Mouse (Mus musculus) frontal cortex, postnatal 10 days (tissue): ENCODE measurements around the gene Hist1h2be.
"Not testable (repeated sequence)": the region's sequence is repeated elsewhere in the genome, so short reads cannot be mapped to it uniquely, and the experiment has no call there.

ENCODE experiments used
- DNase-seq, 2 experiments: peaks; one replicate each; pipeline ENCODE4 v3.0.0; 2022; ENCODE audit warnings: low spot score in 2 of 2, mixed read lengths in 1 of 2

The Hist1h2be gene

DNA sequence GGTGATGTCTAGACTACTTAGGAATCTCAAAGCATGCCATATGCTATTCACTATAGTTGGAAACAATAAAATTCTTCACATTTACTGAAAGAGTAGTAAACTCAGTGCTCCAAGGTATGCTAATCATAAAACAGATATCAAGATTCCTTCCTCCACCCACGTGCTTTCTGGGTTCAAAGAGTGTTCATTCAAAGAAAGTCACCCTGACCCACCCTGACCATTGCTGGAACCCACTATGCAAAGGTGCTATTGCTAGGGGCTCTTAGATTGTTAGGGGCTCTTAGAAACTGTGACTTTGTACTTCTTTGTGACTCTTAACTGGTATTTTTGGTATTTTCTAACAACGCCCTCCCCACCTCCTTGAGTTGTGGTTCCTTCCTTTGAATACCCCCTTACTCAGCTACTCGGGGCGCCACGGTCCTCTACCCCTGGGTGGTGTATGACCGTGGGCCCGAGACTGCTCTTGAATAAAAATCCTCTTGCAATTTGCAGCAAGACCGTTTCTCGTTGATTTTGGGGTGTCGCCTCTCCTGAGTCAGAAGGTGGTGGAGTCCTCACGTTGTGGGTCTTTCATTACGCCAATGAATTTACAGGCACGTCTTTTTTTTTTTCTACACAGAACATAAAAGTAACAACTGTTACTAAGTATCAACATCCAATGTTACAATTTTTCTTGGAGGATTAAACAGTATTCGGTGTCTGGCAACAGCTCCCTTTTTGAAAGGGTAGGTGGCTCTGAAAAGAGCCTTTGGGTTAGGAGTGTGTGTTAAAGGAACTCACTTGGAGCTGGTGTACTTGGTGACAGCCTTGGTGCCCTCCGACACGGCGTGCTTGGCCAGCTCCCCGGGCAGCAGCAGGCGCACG, 47.7 kb downstream of the Hist1h2be start:
- DNase-seq = not testable (repeated sequence)

DNA sequence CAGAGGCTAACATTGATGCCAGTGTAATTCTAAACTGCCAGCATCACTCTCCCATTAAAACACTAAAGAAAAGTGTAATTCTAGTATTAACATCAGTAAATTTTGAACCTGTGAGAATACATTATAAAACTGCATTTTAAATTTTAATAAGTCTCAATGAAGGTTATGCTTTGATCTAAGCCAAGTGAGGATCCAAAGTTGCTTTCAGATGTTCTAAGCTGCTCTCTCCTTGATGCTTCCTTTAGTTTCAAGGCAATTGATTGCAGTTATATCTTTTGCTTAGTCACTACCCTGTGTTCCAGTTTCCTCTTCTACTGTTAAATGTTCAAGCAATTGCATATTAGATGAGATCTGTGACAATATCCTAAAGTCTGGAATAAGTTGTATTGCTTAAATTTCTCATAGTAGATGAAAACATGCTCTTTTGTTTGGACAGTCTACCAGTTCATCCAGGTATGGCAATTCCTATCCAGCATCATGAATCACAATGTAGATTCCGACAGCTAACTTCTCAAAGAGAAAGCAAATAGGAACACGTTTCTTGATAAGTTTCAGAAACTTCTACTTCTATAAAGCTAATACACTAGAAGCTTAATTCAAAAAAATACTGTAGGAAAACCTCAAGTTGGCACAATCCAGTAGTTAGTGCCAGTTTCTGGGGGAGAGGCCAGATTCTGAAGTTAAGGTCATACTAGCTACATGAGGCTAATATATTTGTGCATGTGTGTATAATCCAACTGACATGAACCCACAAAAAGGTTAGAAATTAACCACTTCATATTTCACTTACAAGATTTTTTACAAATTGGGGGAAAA, 48.5 kb downstream of the Hist1h2be start:
- DNase-seq = no peak

DNA sequence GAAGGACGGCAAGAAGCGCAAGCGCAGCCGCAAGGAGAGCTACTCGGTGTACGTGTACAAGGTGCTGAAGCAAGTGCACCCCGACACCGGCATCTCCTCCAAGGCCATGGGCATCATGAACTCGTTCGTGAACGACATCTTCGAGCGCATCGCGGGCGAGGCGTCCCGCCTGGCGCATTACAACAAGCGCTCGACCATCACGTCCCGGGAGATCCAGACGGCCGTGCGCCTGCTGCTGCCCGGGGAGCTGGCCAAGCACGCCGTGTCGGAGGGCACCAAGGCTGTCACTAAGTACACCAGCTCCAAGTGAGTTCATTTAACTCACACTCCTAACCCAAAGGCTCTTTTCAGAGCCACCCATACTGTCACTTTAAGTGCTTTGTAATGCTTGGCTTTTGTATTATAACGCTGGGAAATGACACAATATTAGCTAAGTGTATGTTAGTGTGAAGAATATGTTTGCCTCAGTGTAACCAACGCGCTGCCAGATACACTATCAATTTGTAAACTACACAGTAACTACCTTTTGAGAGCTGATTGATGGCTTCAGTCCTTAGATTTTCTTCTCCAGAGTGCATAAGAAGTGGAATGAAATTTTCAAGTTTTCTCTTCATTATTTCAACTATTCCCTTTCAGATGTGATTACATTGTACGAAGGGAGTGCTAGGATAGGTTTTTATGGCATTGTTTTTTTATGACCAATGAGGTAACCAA, 49.3 kb downstream of the Hist1h2be start:
- DNase-seq = not testable (repeated sequence)

DNA sequence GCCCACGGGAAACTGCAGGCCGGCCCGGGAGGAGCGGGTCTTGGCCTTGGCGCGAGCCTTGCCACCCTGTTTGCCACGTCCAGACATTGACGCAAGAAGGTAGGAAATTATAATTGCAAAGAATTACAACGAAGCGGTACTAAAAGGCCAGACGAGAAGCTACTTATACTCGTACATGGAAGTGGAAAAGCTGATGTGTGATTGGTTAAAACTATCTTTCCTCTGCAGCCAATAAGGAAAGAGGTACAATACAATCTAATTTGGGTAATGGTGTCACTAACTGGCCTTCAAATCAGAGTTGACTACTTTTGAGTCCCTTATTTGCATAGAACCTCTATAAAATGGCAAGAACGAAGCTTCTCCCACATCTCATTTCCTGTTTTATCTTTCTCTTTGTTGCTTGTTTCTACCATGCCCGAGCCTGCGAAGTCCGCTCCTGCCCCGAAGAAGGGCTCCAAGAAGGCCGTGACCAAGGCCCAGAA, 49.9 kb downstream of the Hist1h2be start, which contains the start of the genes Hist1h2ae and Hist1h2bg:
Gene Hist1h2ae (minus strand): TSS at position 199 of the 482 bp plus-strand sequence.
Gene Hist1h2bg (plus strand): TSS at position 375 of the 482 bp plus-strand sequence.
- DNase-seq = peak; percentile 65 to 66

DNA sequence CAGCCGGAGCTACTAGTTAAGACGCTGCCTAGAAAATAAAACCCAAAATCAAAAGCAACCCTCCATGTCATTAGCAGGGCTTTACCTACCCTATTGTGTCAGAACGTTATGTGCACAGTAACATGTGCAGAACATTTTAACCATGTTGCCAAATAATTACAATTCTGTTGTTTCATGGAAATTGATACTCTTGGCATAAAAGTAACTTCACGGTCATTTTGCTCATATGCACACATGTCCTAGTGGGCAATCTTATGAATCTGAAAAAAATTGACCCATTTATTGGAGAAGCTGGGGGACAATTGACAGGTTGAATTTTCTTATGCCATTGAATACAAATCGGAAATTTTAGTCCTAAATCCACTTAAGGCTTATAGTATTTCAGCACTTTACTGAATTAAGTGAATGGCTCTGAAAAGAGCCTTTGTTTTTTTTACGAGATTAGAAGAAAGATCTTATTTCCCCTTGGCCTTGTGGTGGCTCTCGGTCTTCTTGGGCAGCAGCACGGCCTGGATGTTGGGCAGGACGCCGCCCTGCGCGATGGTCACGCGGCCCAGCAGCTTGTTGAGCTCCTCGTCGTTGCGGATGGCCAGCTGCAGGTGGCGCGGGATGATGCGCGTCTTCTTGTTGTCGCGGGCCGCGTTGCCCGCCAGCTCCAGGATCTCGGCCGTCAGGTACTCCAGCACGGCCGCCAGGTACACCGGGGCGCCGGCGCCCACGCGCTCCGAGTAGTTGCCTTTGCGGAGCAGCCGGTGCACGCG, 50.5 kb downstream of the Hist1h2be start:
- not testable (repeated sequence) for DNase-seq

DNA sequence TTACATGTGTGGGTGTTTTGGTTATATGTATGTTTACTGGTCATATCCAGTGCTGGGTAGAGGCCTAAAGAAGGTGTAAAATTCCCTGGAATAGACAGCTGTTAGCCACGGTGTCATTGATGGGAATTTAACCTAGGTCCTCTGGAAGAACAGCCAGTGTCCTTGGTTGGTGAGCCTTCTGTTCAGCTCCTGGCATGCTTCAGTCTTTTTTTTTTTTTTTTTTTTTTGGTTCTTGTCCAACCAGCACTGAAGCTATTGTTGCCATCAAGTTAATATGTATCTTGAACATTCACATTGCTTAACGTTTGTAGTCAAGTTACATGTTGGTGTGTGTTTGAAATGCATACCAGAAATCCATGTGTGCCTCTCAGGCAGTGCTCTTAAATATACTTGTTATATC, 56.4 kb downstream of the Hist1h2be start:
- DNase-seq = no peak

DNA sequence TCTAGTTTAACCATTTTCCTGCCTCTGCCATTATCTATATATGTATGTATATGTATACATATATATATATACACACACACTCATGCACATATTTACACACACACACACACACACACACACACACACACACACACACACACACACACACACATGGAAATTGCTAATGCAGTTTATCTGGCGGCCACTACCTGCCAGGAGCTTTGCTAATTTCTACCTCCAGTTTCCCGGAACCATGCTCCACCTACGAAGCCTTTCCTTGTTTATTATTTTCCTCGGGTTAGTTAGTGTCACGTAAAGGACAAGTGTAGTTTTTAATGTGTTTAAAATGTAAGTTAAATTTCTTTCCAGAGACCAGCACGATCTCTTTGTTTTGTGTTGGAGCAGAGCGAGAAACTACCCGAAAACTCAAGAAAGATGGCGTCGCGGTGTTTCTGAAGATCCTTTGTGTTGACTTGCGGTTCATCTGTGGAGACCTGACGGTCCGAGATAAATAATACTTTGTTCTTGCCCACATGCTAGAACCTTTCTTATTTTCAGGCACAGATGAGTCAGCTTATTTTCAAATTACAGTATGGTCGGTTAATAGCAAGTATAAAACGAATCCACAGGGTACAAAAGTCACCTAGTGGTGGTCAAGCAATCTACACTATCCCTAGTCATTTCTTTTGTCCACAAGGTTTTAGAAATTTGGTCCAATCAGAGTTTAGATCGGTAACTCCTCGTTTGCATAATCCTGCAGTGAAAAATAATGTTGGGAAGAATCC, 58.0 kb downstream of the Hist1h2be start:
- peak in 1 of 2 experiments; percentile 31 for DNase-seq

DNA sequence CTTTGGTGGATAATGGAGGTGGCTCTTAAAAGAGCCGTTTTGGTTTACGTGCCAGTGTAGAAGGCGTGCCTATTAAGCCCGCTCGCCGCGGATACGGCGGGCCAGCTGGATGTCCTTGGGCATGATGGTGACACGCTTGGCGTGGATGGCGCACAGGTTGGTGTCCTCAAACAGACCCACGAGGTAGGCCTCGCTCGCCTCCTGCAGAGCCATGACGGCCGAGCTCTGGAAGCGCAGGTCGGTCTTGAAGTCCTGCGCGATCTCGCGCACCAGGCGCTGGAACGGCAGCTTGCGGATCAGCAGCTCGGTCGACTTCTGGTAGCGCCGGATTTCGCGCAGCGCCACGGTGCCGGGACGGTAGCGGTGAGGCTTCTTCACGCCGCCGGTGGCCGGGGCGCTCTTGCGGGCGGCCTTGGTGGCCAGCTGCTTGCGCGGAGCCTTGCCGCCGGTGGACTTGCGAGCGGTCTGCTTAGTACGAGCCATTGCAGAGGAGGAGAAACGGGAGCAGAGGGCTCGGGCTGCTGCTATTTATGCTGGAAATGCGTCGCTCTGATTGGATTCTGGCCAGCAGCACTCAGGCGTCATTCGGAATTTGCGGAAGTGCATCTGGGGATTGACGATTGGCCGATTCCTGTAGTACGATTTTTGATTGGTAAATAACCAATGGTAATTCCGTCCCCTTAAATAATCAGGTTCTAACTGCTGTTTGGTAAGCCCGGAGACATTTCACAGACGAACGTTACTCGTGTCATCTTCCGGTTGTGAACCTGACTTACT, 58.9 kb downstream of the Hist1h2be start, which contains the start of gene Hist1h3e:
Gene Hist1h3e (minus strand): TSS at position 487 of the 777 bp plus-strand sequence.
- DNase-seq = peak; percentile 92 to 94

DNA sequence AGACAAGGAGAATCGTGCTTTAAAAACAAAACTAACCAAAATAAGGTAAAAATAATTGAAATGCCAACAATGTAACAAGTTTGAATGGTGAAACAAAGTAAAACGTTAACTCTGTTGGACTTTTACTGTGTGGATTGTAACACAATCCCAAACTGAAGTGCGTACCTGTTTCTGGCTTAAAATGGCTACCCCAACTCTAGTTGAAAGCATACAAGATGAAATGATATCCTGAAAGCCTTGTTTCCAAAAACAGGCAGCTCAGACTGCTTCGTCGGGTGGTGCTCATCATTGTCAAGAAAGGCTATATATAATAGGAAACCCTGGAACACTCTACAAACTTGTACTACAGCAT, 59.4 kb downstream of the Hist1h2be start:
- DNase-seq = not testable (repeated sequence)

DNA sequence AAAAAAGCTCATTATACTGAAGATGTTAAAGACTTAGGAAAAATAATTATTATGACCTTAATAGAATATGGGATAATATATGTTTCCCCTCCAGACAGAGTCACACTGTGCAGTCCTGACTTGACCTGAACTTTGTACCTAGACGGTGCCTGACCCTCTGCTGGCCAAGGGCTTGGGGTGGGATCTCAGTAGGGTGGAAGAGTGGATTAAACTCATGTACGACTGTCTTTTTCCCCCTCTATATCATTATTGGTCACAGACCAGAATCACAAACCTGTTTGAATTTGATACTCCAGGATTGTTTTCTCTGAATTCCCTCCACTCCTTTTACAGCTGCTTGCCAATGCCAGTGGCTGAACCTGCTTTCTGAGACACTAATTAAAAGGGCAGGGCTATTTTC, 60.2 kb downstream of the Hist1h2be start:
- not testable (repeated sequence) for DNase-seq

DNA sequence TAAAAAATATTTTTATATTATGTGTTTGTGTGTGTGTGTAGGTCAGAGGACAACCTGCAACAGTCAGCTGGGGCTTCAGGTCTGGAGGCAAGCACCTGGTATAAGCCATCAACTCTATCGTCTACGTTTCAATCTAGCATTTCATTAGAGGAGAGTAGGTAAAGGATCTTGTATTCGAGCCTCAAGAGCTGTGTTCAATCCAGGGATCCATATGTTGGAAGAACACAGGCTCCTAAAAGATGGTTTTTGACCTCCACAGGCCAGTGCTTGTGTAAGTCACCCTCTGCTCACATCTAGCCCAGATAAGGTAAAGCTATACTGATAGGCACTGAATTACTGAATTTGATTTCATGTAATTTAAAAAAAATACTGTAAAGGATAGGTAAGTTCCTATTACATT, 64.0 kb downstream of the Hist1h2be start:
- DNase-seq = no peak

DNA sequence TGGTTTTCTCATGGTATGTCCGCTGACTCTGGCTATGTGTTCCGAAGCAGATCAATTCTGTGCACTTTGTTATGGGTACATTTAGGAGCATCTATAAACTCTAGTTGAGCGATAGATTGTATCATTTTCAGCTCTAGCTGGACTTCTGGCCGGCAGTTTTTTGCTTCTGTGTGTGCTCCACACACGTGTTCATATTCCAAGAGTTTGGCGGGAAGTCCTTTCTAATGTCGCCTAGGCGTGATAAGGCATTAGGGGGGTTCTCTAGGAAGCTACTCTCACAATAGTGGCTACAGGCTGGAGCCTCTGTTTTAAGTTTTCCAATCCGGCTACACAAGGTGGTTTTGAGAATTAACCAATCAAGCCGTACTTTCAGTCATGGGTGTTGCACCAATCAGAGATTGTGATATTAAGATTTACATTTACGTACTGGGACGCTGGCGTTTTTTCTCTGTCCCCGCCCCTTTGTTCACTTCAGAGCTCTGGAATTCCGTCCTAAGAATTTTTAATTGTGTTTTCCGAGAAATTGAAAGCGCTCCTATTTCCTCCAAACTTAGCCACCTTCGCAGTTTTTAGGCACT, 65.0 kb downstream of the Hist1h2be start:
- DNase-seq = peak; percentile 54 to 58

DNA sequence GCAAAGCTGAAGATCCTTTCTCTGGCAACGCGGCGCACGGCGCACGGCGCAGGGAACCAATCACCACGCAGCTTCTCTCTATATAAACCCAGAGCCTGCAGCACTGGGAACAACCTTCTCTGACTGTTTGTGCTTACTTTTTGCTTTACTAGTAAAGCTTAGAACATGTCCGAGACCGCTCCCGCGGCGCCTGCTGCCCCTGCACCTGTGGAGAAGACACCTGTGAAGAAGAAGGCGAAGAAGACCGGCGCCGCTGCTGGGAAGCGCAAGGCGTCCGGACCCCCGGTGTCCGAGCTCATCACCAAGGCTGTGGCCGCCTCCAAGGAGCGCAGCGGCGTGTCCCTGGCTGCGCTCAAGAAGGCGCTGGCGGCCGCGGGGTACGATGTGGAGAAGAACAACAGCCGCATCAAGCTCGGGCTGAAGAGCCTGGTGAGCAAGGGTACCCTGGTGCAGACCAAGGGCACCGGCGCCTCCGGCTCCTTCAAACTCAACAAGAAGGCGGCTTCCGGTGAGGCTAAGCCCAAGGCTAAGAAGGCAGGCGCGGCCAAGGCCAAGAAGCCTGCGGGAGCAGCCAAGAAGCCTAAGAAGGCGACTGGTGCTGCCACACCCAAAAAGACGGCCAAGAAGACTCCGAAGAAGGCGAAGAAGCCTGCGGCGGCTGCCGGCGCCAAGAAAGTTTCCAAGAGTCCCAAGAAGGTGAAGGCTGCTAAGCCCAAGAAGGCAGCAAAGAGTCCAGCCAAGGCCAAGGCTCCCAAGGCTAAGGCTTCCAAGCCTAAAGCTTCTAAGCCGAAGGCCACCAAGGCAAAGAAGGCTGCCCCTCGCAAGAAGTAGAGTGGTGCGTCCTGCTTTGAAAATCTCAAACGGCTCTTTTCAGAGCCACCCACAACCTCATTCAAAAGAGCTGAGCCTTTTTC, 65.7 kb downstream of the Hist1h2be start:
- peak; percentile 62 to 77 for DNase-seq

DNA sequence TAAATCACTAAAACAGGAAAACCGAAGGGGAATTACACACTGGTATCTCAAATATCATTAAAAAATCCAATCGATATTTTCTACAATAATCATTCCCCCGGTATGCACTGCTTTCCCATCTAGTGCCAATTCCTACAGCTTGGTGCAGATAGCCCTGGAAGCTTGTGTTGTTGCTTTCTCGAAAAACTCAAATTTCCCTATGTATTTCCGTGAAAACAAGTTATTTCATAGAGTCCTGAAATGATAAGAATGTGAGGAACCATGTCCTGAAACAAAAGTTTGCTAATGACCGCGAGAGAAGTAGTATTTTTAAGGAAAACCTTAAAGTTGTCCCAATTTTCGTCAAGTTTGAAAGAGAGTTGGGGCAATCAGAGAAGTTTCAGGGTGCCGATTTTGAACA, 66.5 kb downstream of the Hist1h2be start:
- no peak for DNase-seq

DNA sequence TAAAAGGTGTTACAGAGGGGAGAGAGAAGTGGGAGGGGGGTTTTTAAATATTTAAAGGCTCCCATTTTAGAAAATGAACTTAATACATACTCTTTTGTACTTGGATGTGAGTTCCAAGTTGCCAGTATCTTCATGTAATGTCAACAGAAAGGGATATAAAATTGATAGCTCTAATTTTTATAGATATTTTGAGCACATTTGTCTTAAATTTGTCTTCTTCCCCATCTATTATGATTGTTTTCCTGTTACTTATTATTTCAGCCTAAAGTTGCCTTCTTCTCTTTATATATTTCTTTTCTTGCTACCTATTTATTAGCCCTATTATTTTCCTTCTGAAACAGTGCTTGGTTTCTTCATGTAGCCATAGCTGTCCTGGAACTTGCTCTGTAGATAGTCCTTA, 68.0 kb downstream of the Hist1h2be start, which contains the start of gene Hist1h1d:
Gene Hist1h1d (plus strand): TSS at position 301 of the 400 bp plus-strand sequence.
- DNase-seq = no peak

DNA sequence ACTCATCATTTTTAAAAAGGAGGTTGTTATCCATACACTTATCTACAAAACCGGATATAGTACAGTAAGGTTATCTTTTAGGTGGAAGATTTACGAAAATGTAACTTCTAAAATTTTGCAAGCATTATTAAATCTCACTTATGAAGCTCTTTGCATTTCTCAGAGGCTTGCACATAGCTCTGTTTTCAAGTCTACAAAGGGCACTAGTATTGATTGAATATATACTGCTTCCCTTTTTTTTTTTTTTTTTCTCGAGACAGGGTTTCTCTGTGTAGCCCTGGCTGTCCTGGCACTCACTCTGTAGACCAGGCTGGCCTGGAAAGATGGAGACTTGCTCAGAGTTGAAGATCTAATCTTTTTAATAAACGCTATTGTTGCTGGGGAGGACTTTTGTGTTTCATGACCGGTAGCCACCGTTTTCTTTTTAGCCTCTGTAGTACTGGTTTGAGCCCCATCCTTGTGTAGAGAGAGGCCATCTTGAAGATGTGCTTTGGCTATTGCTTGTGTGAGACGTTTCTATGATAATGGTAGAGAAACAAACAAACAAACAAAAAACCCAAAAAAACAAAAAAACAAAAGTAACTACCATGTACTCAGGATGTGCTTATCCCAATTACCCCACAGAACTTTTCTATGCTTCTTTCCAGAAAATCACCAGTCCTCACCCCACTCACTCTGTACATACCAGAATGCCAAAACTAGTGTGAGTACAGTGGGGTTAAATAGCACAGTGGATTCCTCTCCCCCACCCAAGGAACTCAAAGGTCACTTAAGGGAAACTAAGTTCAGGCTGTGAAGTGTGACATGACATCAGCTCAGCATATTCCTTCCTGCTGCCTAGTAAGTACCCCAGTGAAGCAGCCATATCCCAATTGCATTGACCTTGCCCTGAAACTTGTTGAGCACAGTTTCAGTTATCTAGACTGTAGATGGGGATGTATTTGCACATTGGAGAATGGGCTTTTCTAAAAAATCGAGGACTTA, 68.7 kb downstream of the Hist1h2be start:
- DNase-seq = no peak
